Mouse (Mus musculus) olfactory bulb, adult 2 months (tissue): ENCODE data around the gene Luzp4.
"Not testable (repeated sequence)": the region's sequence is repeated elsewhere in the genome, so short reads cannot be mapped to it uniquely, and the experiment has no call there.

Experiments used
- CTCF ChIP-seq: fragments of 200-500 bp; IDR thresholded peaks from 2 replicates; pipeline ENCODE4 v1.5.1; 2012; ENCODE audit warnings: low read depth, mild to moderate bottlenecking, low read length, moderate library complexity; ENCODE audit not compliant: insufficient read depth
- POLR2A ChIP-seq: fragments of 200-500 bp; IDR thresholded peaks from 2 replicates; pipeline ENCODE4 v1.6.1; 2012; ENCODE audit warnings: mild to moderate bottlenecking, low read depth, low read length, moderate library complexity; ENCODE audit not compliant: insufficient read depth

DNA sequence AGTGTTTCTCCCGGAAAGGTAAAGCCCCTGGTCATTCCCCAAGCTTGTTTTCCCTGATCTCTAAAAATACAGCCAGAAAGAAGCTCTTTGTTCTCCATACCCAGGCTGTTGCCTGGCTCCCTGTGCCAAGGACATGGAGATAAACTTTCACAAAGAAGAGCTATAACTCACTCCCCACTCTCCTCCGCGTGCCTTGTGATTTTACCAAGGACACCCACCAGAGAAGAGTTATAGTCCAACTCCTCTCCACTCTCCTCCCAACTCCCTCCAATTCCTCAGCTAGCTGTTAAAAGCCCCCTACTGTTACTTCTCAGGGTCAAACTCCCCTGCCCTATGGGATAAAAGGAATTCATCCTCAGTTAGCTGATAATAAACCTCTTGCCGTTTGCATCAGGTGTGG lies 15.6 kb upstream of the Luzp4 start:
- TF ChIP-seq POLR2A, CTCF: not testable (repeated sequence)
